Mouse (Mus musculus): ENCODE measurements around the gene Gm13088. TPM values are rescaled to one million over a fixed set of nuclear protein-coding genes. Genes with fewer than 3 reads are reported as not detected.
"Not testable (repeated sequence)": the region's sequence is repeated elsewhere in the genome, so short reads cannot be mapped to it uniquely, and the experiment has no call there.

Gm13088 gene
- total RNA-seq (2021), result not detected
- long read RNA-seq, experiment 1, result 0 reads
- long read RNA-seq, experiment 2, result 0 reads

- not testable (repeated sequence) for DNase-seq (ENCODE audit: low spot score in 2 of 2)
Observed at GRCm38 (mm10) chr4:143657146-143657545, at the start of gene Gm13088. Gm13088 (minus strand) TSS chr4:143657246.

GRCm38 (mm10) chr4:143702611-143703010, 45.6 kb upstream of the Gm13088 start, which contains the start of gene Gm13089:
Gm13089 (minus strand) TSS chr4:143702711.
- DNase-seq (ENCODE audit: low spot score in 2 of 2), result no peak

GRCm38 (mm10) chr4:143618101-143618500, 38.9 kb downstream of the Gm13088 start:
- DNase-seq (ENCODE audit: low spot score in 2 of 2), result not testable (repeated sequence)

- not testable (repeated sequence) for DNase-seq (ENCODE audit: low spot score in 2 of 2)
Observed at GRCm38 (mm10) chr4:143614703-143615102, 42.3 kb downstream of the Gm13088 start, which contains the start of gene Gm13083. Gm13083 (plus strand) TSS chr4:143615003.

GRCm38 (mm10) chr4:143611927-143612326, 45.1 kb downstream of the Gm13088 start:
- not testable (repeated sequence) for DNase-seq (ENCODE audit: low spot score in 2 of 2)

Other genes starting within 250 kb of the Gm13088 start
- gene Pramef8, start 244.8 kb downstream of the Gm13088 start, total RNA-seq (2021), result 10 to 100 TPM in 1 of 2 experiments, 1 to 10 TPM in 1; 9.9 to 11.9 TPM
- not detected for gene Oog4, start 206.9 kb downstream of the Gm13088 start, total RNA-seq (2021)
- gene Gm13043, start 145.9 kb downstream of the Gm13088 start, total RNA-seq (2021), result not detected
- gene Gm13040, start 121.3 kb downstream of the Gm13088 start, total RNA-seq (2021), result not detected
- gene BC080695, start 105.5 kb downstream of the Gm13088 start, total RNA-seq (2021), result not detected
- gene Gm13057, start 105.5 kb downstream of the Gm13088 start, total RNA-seq (2021), result not detected
- gene Gm13083, start 42.2 kb downstream of the Gm13088 start, total RNA-seq (2021), result not detected
- gene Gm13089, start 45.5 kb upstream of the Gm13088 start, total RNA-seq (2021), result not detected
- gene Gm13078, start 62.2 kb upstream of the Gm13088 start, total RNA-seq (2021), result not detected
- not detected for gene Gm13023, start 132.1 kb upstream of the Gm13088 start, total RNA-seq (2021)
- not detected for gene Gm13084, start 158.8 kb upstream of the Gm13088 start, total RNA-seq (2021)
- gene Gm13103, start 189.3 kb upstream of the Gm13088 start, total RNA-seq (2021), result not detected
- gene Pramef6, start 243.1 kb upstream of the Gm13088 start, total RNA-seq (2021), result not detected